Mouse (Mus musculus) midbrain, embryonic 14.5 days (tissue): Measurements from ENCODE around the gene Tspan15. TPM values are rescaled to one million over a fixed set of nuclear protein-coding genes. Genes with fewer than 3 reads are reported as not detected.

Source experiments
- ATAC-seq: fragments of 200-750 bp; cut with Nextera tagmentation; 2 replicates; pipeline ENCODE4 v1.8.0; 2017; ENCODE audit warnings: moderate number of reproducible peaks, moderate library complexity; ENCODE audit not compliant: low FRiP score, low TSS enrichment
- DNase-seq: peaks from one replicate; pipeline ENCODE4 v3.0.0-alpha.2; 2015
- H3K27ac ChIP-seq: fragments of 300-500 bp; sonication (generic); replicated peaks from 2 replicates; pipeline ENCODE4 v1.5.1; 2014; ENCODE audit warnings: mild to moderate bottlenecking, low read depth, low read length, moderate library complexity
- H3K27me3 ChIP-seq: fragments of 300-500 bp; sonication (generic); 2 replicates; pipeline ENCODE4 v1.6.1; 2014; ENCODE audit warnings: low read length, control low read depth, mixed read lengths; ENCODE audit not compliant: control insufficient read depth, insufficient read depth
- H3K36me3 ChIP-seq: fragments of 300-500 bp; sonication (generic); 2 replicates; pipeline ENCODE4 v1.6.1; 2014; ENCODE audit warnings: low read length, control low read depth; ENCODE audit not compliant: control insufficient read depth, insufficient read depth
- H3K4me1 ChIP-seq: fragments of 300-500 bp; sonication (generic); 2 replicates; pipeline ENCODE4 v1.6.1; 2014; ENCODE audit warnings: mild to moderate bottlenecking, antibody characterized with exemption, low read length, control low read depth; ENCODE audit not compliant: control insufficient read depth, insufficient read depth
- H3K4me2 ChIP-seq: fragments of 300-500 bp; sonication (generic); 2 replicates; pipeline ENCODE4 v1.6.1; 2014; ENCODE audit warnings: mild to moderate bottlenecking, low read length, moderate library complexity
- H3K4me3 ChIP-seq: fragments of 300-500 bp; sonication (generic); replicated peaks from 2 replicates; pipeline ENCODE4 v1.5.1; 2014; ENCODE audit warnings: low read depth, low read length
- H3K9ac ChIP-seq: fragments of 300-500 bp; sonication (generic); replicated peaks from 2 replicates; pipeline ENCODE4 v1.6.1; 2014; ENCODE audit warnings: mild to moderate bottlenecking, low read length, moderate library complexity
- H3K9me3 ChIP-seq: fragments of 300-500 bp; sonication (generic); 2 replicates; pipeline ENCODE4 v1.6.1; 2016; ENCODE audit warnings: low read length, control low read depth, mixed read lengths; ENCODE audit not compliant: control insufficient read depth
- WGBS: fragments of 180-500 bp; shearing (Covaris S2); extraction: QIAGEN DNeasy Blood & Tissue Kit; methylation state at CpG from one replicate; pipeline ENCODE4 v1.1.7; 2014; 5-methylcytosine and 5-hydroxymethylcytosine counted together
- polyA plus RNA-seq: library from polyadenylated mRNA; unstranded; fragments of >200 nt; fragmentation: Nextera tagmentation; extraction: Ambion mirVana; gene quantifications from 2 replicates; pipeline ENCODE4 v1.2.1, GENCODE M21; 2014

The Tspan15 gene
- polyA plus RNA-seq, 1 experiment from 2014 or later = 12.7 TPM

- ATAC-seq = no peak
Observed at GRCm38 (mm10) chr10:62192701-62193157, 38.3 kb downstream of the Tspan15 start.

GRCm38 (mm10) chr10:62190821-62191220 is 40.2 kb downstream of the Tspan15 start:
- H3K27me3 ChIP-seq = peaks cover 5% of the 10 kb centered on the region; the same call in 1 of the 2 replicates
- H3K9me3 ChIP-seq = no peaks in the 10 kb centered on the region
- ATAC-seq (no peak), DNase-seq (no peak)
- WGBS = 90% methylated on average over 7 of the region's 7 CpGs
- H3K36me3 ChIP-seq = no peaks in the 10 kb centered on the region
- no peak overlapping the region for H3K4me3 ChIP-seq
- no peak overlapping the region for H3K4me2 ChIP-seq
- H3K4me1 ChIP-seq = no peaks in the 10 kb centered on the region
- H3K9ac ChIP-seq = no peak overlapping the region
- H3K27ac ChIP-seq = no peak overlapping the region

More at GRCm38 (mm10) chr10:62192701-62193157, 38.3 kb downstream of the Tspan15 start:
- H3K4me2 ChIP-seq = no peak overlapping the region
- H3K36me3 ChIP-seq = no peaks in the 10 kb centered on the region
- no peaks in the 10 kb centered on the region for H3K4me1 ChIP-seq
- DNase-seq = peak; percentile 26
- no peaks in the 10 kb centered on the region for H3K27me3 ChIP-seq
- no peak overlapping the region for H3K4me3 ChIP-seq
- 76% methylated on average over 9 of the region's 9 CpGs for WGBS
- no peaks in the 10 kb centered on the region for H3K9me3 ChIP-seq
- H3K27ac ChIP-seq = no peak overlapping the region
- H3K9ac ChIP-seq = no peak overlapping the region

GRCm38 (mm10) chr10:62189910-62190309 is 41.1 kb downstream of the Tspan15 start:
- Histone ChIP-seq H3K4me2 (no peak overlapping the region), H3K27ac (no peak overlapping the region), H3K4me1 (no peaks in the 10 kb centered on the region), H3K9ac (no peak overlapping the region), H3K27me3 (peaks cover 5% of the 10 kb centered on the region; the same call in 1 of the 2 replicates), H3K9me3 (no peaks in the 10 kb centered on the region), H3K36me3 (no peaks in the 10 kb centered on the region), H3K4me3 (no peak overlapping the region)
- ATAC-seq (no peak), DNase-seq (no peak)
- 80% methylated on average over 4 of the region's 4 CpGs for WGBS

- H3K4me2 ChIP-seq = no peak overlapping the region
- WGBS = 81% methylated on average over 3 of the region's 3 CpGs
Observed at GRCm38 (mm10) chr10:62189303-62189702, 41.7 kb downstream of the Tspan15 start.

GRCm38 (mm10) chr10:62186882-62187281 is 44.2 kb downstream of the Tspan15 start:
- WGBS = 19% methylated on average over 7 of the region's 7 CpGs
- peak; percentile 46; the same call in 1 of the 2 replicates for ATAC-seq

More at GRCm38 (mm10) chr10:62189303-62189702, 41.7 kb downstream of the Tspan15 start:
- ATAC-seq (no peak), DNase-seq (no peak)
- Histone ChIP-seq H3K4me1 (no peaks in the 10 kb centered on the region), H3K36me3 (no peaks in the 10 kb centered on the region), H3K4me3 (no peak overlapping the region), H3K9ac (no peak overlapping the region), H3K27me3 (peaks cover 8% of the 10 kb centered on the region; the same call in 1 of the 2 replicates), H3K9me3 (no peaks in the 10 kb centered on the region), H3K27ac (no peak overlapping the region)

GRCm38 (mm10) chr10:62183053-62183452 is 48.0 kb downstream of the Tspan15 start:
- Histone ChIP-seq H3K4me3 (no peak overlapping the region), H3K27ac (no peak overlapping the region), H3K9me3 (0 out of 2 replicates have a peak, but pooled peaks cover 4% of the 10 kb centered on the region), H3K4me2 (no peak overlapping the region), H3K27me3 (peaks cover 10% of the 10 kb centered on the region; the same call in 1 of the 2 replicates), H3K4me1 (no peaks in the 10 kb centered on the region), H3K9ac (no peak overlapping the region), H3K36me3 (no peaks in the 10 kb centered on the region)
- ATAC-seq = peak; percentile 59
- WGBS = 2% methylated on average over 10 of the region's 10 CpGs
- DNase-seq = peak; percentile 98

More at GRCm38 (mm10) chr10:62186882-62187281, 44.2 kb downstream of the Tspan15 start:
- no peaks in the 10 kb centered on the region for H3K9me3 ChIP-seq
- H3K36me3 ChIP-seq = no peaks in the 10 kb centered on the region
- peak; percentile 90 for DNase-seq
- no peak overlapping the region for H3K4me3 ChIP-seq
- no peak overlapping the region for H3K9ac ChIP-seq
- H3K27me3 ChIP-seq = peaks cover 8% of the 10 kb centered on the region; the same call in 1 of the 2 replicates
- H3K27ac ChIP-seq = no peak overlapping the region
- H3K4me1 ChIP-seq = no peaks in the 10 kb centered on the region
- H3K4me2 ChIP-seq = no peak overlapping the region

GRCm38 (mm10) chr10:62182471-62183014 is 48.5 kb downstream of the Tspan15 start:
- 79% methylated on average over 6 of the region's 6 CpGs for WGBS
- H3K36me3 ChIP-seq = no peaks in the 10 kb centered on the region

GRCm38 (mm10) chr10:62181701-62182100 is 49.4 kb downstream of the Tspan15 start:
- H3K9me3 ChIP-seq = 0 out of 2 replicates have a peak, but pooled peaks cover 4% of the 10 kb centered on the region
- H3K4me2 ChIP-seq = no peak overlapping the region
- H3K36me3 ChIP-seq = no peaks in the 10 kb centered on the region
- no peak for DNase-seq
- H3K9ac ChIP-seq = no peak overlapping the region
- 49% methylated on average over 3 of the region's 3 CpGs for WGBS
- no peak overlapping the region for H3K4me3 ChIP-seq
- H3K4me1 ChIP-seq = no peaks in the 10 kb centered on the region
- peaks cover 12% of the 10 kb centered on the region; the same call in 1 of the 2 replicates for H3K27me3 ChIP-seq
- H3K27ac ChIP-seq = no peak overlapping the region
- no peak for ATAC-seq

More at GRCm38 (mm10) chr10:62182471-62183014, 48.5 kb downstream of the Tspan15 start:
- ATAC-seq (peak; percentile 21; the same call in 1 of the 2 replicates), DNase-seq (no peak)
- Histone ChIP-seq H3K4me2 (no peak overlapping the region), H3K27ac (no peak overlapping the region), H3K9ac (no peak overlapping the region), H3K27me3 (peaks cover 12% of the 10 kb centered on the region; the same call in 1 of the 2 replicates), H3K9me3 (0 out of 2 replicates have a peak, but pooled peaks cover 4% of the 10 kb centered on the region), H3K4me3 (no peak overlapping the region), H3K4me1 (no peaks in the 10 kb centered on the region)

- no peak for DNase-seq
- no peaks in the 10 kb centered on the region for H3K36me3 ChIP-seq
- H3K4me2 ChIP-seq = no peak overlapping the region
- ATAC-seq = no peak
- 91% methylated on average over 3 of the region's 3 CpGs for WGBS
- 0 out of 2 replicates have a peak, but pooled peaks cover 4% of the 10 kb centered on the region for H3K9me3 ChIP-seq
- H3K4me1 ChIP-seq = peaks cover 1% of the 10 kb centered on the region
- no peak overlapping the region for H3K4me3 ChIP-seq
- H3K27ac ChIP-seq = no peak overlapping the region
- H3K9ac ChIP-seq = no peak overlapping the region
- 0 out of 2 replicates have a peak, but pooled peaks cover 12% of the 10 kb centered on the region for H3K27me3 ChIP-seq
Observed at GRCm38 (mm10) chr10:62179944-62180343, 51.1 kb downstream of the Tspan15 start.
